Mouse (Mus musculus): ENCODE measurements at regions not wholly inside any gene's neighbourhood (a gene's known extent, or its start where the extent isn't known, plus 50 kb on each side); places are given as distances from the start of the nearest gene placed in this dataset.
A peak's percentile ranks its signal among the peaks of the same experiment; 100 is the strongest.

DNA sequence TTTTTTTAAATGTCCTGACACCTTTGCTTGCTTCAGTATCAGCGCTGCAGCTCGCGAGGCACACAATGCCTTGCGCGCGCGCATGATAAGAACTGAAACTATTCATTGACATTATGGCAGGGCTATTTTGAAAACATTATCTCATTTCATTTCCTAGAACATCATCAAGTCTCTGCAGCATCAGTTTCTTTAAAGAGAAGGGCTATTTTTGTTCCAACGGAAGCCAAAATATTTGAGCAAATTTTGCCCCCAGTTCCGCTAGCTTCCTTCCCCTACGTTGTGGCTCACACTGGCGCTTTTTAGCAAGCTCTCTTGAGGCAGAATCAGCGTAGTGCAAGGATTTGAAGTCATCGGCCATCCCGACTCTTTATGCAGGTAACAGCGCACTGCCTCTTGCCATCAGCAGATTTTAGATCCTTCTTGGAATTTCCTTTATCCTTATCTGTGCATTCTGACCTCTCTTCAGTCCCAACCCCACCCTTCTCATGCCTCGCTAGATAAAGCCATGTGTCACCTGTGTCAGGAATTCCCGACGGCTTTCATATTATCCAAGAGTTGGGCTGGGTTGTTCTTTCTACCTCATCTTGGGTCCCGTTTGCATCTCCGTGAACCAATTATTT is 77.1 kb downstream of the Phlda1 start:
- TF ChIP-seq ZMIZ1 (IDR thresholded peaks at IDR 0.05; ENCODE audit: low read depth, low read length) = no peak
- peak; percentile 94 for TF ChIP-seq MEF2A (IDR thresholded peaks at IDR 0.05; ENCODE audit: borderline replicate concordance, low read depth, low read length)
- no peak for TF ChIP-seq KAT2A (IDR thresholded peaks at IDR 0.05; ENCODE audit: insufficient replicate concordance, low read length)
- peak; percentile 70 for TF ChIP-seq NRF1 (IDR thresholded peaks at IDR 0.05; ENCODE audit: low read depth, low read length)
- TF ChIP-seq POLR2A (IDR thresholded peaks at IDR 0.05; ENCODE audit: low read depth, low read length) = no peak
- TF ChIP-seq GABPA (IDR thresholded peaks at IDR 0.05; ENCODE audit: insufficient replicate concordance, low read depth, low read length) = no peak
- no peak for TF ChIP-seq CTCF (conservative IDR thresholded peaks at IDR 0.05 in 1 of 2, IDR thresholded peaks at IDR 0.05 in 1 of 2; ENCODE audit: low read depth in 2 of 2, low read length in 2 of 2)
- no peak for TF ChIP-seq MAFK (IDR thresholded peaks at IDR 0.05; ENCODE audit: insufficient replicate concordance, low read length)
